Mouse (Mus musculus) hindbrain, postnatal 0 days (tissue): ENCODE measurements around the gene Cbx5. TPM values are rescaled to one million over a fixed set of nuclear protein-coding genes. Genes with fewer than 3 reads are reported as not detected.
"Not testable (repeated sequence)": the region's sequence is repeated elsewhere in the genome, so short reads cannot be mapped to it uniquely, and the experiment has no call there.

Experiments used
- ATAC-seq: fragments of 200-750 bp; cut with Nextera tagmentation; 2 replicates; pipeline ENCODE4 v1.8.0; 2017; ENCODE audit warnings: mild to moderate bottlenecking, moderate TSS enrichment, moderate library complexity
- DNase-seq: peaks from one replicate; pipeline ENCODE4 v3.0.0-alpha.2; 2015; ENCODE audit warnings: low spot score
- H3K27ac ChIP-seq: fragments of 300-500 bp; sonication (generic); 2 replicates; pipeline ENCODE4 v1.5.1; 2014; ENCODE audit warnings: mild to moderate bottlenecking
- H3K27me3 ChIP-seq: fragments of 300-500 bp; sonication (generic); 2 replicates; pipeline ENCODE4 v1.6.1; 2014; ENCODE audit warnings: low read length, mixed read lengths; ENCODE audit not compliant: insufficient read depth
- H3K36me3 ChIP-seq: fragments of 300-500 bp; sonication (generic); 2 replicates; pipeline ENCODE4 v1.6.1; 2014; ENCODE audit warnings: low read length, mixed read lengths; ENCODE audit not compliant: insufficient read depth
- H3K4me1 ChIP-seq: fragments of 300-500 bp; sonication (generic); 2 replicates; pipeline ENCODE4 v1.6.1; 2014; ENCODE audit warnings: antibody characterized with exemption, low read length, mixed read lengths; ENCODE audit not compliant: insufficient read depth
- H3K4me2 ChIP-seq: fragments of 300-500 bp; sonication (generic); 2 replicates; pipeline ENCODE4 v1.6.1; 2014; ENCODE audit warnings: low read depth, mild to moderate bottlenecking, low read length, moderate library complexity, mixed read lengths
- H3K4me3 ChIP-seq: fragments of 300-500 bp; sonication (generic); 2 replicates; pipeline ENCODE4 v1.5.1; 2014; ENCODE audit warnings: low read length
- H3K9ac ChIP-seq: fragments of 300-500 bp; sonication (generic); replicated peaks from 2 replicates; pipeline ENCODE4 v1.6.1; 2014; ENCODE audit warnings: mild to moderate bottlenecking, low read length, moderate library complexity, mixed read lengths
- H3K9me3 ChIP-seq: fragments of 300-500 bp; sonication (generic); 2 replicates; pipeline ENCODE4 v1.6.1; 2016; ENCODE audit warnings: low read length, mixed read lengths
- CTCF ChIP-seq: IDR thresholded peaks from 2 replicates; pipeline ENCODE4 v1.5.1; 2016; ENCODE audit warnings: antibody characterized with exemption, control low read depth, low read depth
- WGBS: fragments of 180-500 bp; shearing (Covaris S2); extraction: QIAGEN DNeasy Blood & Tissue Kit; methylation state at CpG from one replicate; pipeline ENCODE4 v1.1.7; 2014; 5-methylcytosine and 5-hydroxymethylcytosine counted together
- polyA plus RNA-seq: library from polyadenylated mRNA; unstranded; fragments of >200 nt; fragmentation: Nextera tagmentation; extraction: Ambion mirVana; gene quantifications from 2 replicates; pipeline ENCODE4 v1.2.1, GENCODE M21; 2015
- total RNA-seq: library from RNA; depleted of rRNA; stranded (reverse); fragments of >200 nt; gene quantifications from 2 replicates; pipeline ENCODE4 v1.2.3, GENCODE M21; 2014

Gene Cbx5
- total and polyA plus RNA-seq, 2 experiments from 2014 or later: 98.1 to 134 TPM

DNA sequence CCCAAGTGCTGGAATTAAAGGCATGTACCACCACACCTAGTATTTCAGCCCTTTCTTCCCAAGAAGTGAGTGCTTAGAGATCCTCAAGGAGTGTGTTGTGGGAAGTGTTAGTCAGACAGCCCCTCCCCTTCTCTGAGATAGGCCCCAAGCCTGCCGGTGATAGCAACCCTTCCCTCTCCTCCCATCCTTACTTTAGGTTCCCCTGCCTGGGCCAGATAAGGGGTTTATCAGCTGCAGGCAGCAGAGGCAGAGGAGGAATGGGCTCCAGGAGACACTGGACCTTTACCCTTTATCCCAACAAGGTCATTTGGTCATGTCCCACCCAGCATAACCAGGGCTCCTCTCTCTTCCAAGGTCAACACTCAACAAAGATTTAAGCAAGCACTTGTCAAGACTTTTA is 12.0 kb upstream of the Cbx5 start:
- Histone ChIP-seq H3K36me3 (peaks cover 25% of the 10 kb centered on the region), H3K4me1 (no peaks in the 10 kb centered on the region; the same call in 1 of the 2 replicates), H3K9me3 (no peaks in the 10 kb centered on the region), H3K9ac (no peak overlapping the region), H3K4me3 (no peak overlapping the region), H3K27ac (no peak overlapping the region), H3K4me2 (no peak overlapping the region), H3K27me3 (no peaks in the 10 kb centered on the region)
- ATAC-seq: no peak
- no peak for DNase-seq
- WGBS: 63% methylated on average over 1 of the region's 1 CpGs
- no peak for TF ChIP-seq CTCF

GRCm38 (mm10) chr15:103250195-103250740 is 10.7 kb upstream of the Cbx5 start:
- peak; percentile 81 for TF ChIP-seq CTCF
- Histone ChIP-seq H3K4me3 (no peak overlapping the region), H3K4me2 (no peak overlapping the region), H3K9ac (no peak overlapping the region), H3K36me3 (peaks cover 36% of the 10 kb centered on the region), H3K4me1 (no peaks in the 10 kb centered on the region; the same call in 1 of the 2 replicates), H3K27ac (no peak overlapping the region), H3K9me3 (no peaks in the 10 kb centered on the region), H3K27me3 (no peaks in the 10 kb centered on the region)
- peak; percentile 14 for DNase-seq
- 21% methylated on average over 2 of the region's 2 CpGs for WGBS
- ATAC-seq: no peak

DNA sequence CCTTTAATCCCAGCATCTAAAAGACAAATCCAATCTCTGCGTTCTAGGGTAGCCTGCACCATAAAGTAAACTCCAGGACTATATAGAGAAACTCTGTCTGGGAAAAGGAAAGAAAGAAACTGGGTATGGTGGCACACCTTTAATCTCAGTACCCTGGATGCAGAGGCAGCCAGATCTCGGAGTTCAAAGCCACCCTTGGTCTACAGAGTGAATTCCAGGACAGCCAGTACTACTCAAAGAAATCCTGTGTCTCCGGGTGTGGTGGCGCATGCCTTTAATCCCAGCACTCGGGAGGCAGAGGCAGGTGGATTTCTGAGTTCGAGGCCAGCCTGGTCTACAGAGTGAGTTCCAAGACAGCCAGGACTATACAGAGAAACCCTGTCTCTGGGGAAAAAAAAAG is 9.9 kb upstream of the Cbx5 start:
- ATAC-seq, H3K9me3 ChIP-seq, H3K27me3 ChIP-seq, H3K27ac ChIP-seq, H3K4me3 ChIP-seq, H3K9ac ChIP-seq, H3K4me2 ChIP-seq, H3K4me1 ChIP-seq, DNase-seq: not testable (repeated sequence)
- 85% methylated on average over 6 of the region's 6 CpGs for WGBS
- H3K36me3 ChIP-seq: peaks cover 40% of the 10 kb centered on the region

DNA sequence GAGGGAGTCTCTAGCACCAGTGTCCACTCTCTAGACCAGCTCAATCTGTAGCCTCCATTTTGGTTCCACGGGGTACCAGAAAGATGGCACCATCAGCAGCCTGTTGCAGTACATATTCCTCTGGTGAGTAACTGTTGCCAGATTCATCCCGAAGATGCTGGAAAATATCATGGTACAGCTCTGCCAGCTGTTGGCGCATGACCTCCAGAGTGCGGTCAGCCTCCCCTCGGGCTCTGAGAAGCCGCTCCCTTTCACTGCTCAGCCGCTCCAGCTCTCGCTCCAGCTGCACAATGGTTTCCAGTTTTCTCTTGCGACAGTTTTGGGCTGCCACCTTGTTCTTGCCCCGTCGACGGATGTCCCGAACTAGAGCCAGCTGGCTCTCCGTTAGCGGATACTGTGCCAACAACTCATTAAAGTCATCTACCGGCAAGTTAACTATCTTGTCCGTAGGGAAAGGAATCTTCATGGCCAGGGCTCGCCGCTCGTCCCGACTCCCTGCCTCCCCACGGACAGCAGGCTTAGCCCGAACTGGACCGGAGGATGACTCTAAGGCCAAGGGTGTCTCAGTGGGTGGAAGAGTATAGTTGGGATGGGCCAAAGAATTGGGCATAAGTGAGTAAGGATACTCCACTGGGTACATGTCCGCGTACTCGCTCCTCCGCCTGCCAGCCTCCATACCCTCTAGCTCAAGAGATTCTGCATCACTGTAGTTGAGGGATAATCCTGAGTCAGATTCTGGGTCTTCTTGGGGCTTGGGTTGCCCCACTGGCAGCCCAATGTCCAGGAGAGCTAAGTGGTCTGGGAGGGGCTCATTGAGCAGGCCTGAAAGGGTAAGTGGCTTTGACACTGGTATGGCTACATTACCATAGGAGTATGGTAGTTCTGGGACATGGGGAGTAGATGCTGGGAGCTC is 9.0 kb upstream of the Cbx5 start:
- TF ChIP-seq CTCF: no peak
- H3K9ac ChIP-seq: no peak overlapping the region
- H3K27ac ChIP-seq: no peak overlapping the region
- H3K4me1 ChIP-seq: no peaks in the 10 kb centered on the region
- no peaks in the 10 kb centered on the region for H3K27me3 ChIP-seq
- no peaks in the 10 kb centered on the region for H3K9me3 ChIP-seq
- 71% methylated on average over 28 of the region's 28 CpGs for WGBS
- peaks cover 44% of the 10 kb centered on the region for H3K36me3 ChIP-seq
- H3K4me3 ChIP-seq: no peak overlapping the region
- DNase-seq (peak; percentile 4), ATAC-seq (peak; percentile 44)
- H3K4me2 ChIP-seq: no peak overlapping the region

DNA sequence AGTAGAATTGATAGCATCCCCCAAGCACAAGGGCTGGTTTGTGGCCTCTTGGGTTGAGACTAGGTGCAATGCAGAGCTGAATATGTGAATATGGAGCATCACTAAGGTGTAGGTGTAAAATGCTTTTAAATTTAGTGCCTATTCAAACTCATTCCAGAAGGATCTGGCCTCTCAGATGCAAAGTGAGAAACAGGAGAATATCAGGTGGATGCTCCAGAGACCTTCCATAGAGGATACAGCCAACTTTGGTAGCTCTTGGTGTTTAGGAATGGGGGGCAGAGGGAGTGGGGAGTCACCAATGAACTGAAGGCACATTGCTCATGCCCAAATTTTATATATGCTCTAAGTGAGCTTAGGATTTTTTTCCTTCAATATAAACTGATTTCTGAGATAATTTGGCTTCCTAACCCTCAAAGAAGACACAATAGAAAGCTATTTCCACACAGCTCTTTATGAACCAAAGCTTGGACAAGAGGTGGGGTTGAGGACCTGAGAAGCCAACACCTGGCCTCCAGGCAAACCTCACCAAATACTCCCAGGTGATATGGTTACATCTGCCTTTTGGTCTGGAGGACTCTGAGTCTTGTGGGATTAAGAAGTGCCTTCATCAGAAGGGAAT is 8.3 kb upstream of the Cbx5 start:
- Histone ChIP-seq H3K4me1 (no peaks in the 10 kb centered on the region), H3K27ac (no peak overlapping the region), H3K27me3 (no peaks in the 10 kb centered on the region), H3K4me3 (no peak overlapping the region), H3K36me3 (peaks cover 51% of the 10 kb centered on the region), H3K4me2 (no peak overlapping the region), H3K9ac (no peak overlapping the region), H3K9me3 (no peaks in the 10 kb centered on the region)
- ATAC-seq: no peak
- no peak for TF ChIP-seq CTCF
- DNase-seq: no peak

GRCm38 (mm10) chr15:103247078-103247781 is 7.6 kb upstream of the Cbx5 start:
- WGBS: 90% methylated on average over 9 of the region's 9 CpGs
- no peak overlapping the region for H3K4me2 ChIP-seq
- H3K9me3 ChIP-seq: no peaks in the 10 kb centered on the region
- no peak overlapping the region for H3K9ac ChIP-seq
- H3K4me3 ChIP-seq: no peak overlapping the region
- peaks cover 58% of the 10 kb centered on the region for H3K36me3 ChIP-seq
- no peak overlapping the region for H3K27ac ChIP-seq
- H3K27me3 ChIP-seq: no peaks in the 10 kb centered on the region
- TF ChIP-seq CTCF: no peak
- no peaks in the 10 kb centered on the region for H3K4me1 ChIP-seq
- DNase-seq (no peak), ATAC-seq (no peak)
